Mouse (Mus musculus): ENCODE results near the gene Pnma3.

GRCm38 (mm10) chrX:73038831-73039230, 25.8 kb upstream of the Pnma3 start:
- TF ChIP-seq POLR2A (IDR thresholded peaks at IDR 0.05; ENCODE audit: low read depth, low read length), result no peak
- no peak for TF ChIP-seq CTCF (conservative IDR thresholded peaks at IDR 0.05; ENCODE audit: insufficient read depth, insufficient read length, low read depth, low read length)

Measured in kidney, adult 2 months (tissue).